Mouse (Mus musculus) embryonic facial prominence, embryonic 10.5 days (tissue): ENCODE results near the gene 1700020D05Rik. TPM values are rescaled to one million over a fixed set of nuclear protein-coding genes. Genes with fewer than 3 reads are reported as not detected.

Experiments
- DNase-seq: peaks from one replicate; pipeline ENCODE4 v3.0.0-alpha.2; 2017; ENCODE audit warnings: low spot score
- H3K27ac ChIP-seq: fragments of 300-500 bp; sonication (generic); replicated peaks from 2 replicates; pipeline ENCODE4 v1.5.1; 2016; ENCODE audit warnings: mild to moderate bottlenecking
- H3K27me3 ChIP-seq: fragments of 300-500 bp; sonication (generic); replicated peaks from 2 replicates; pipeline ENCODE4 v1.6.1; 2016; ENCODE audit warnings: low read depth, mild to moderate bottlenecking; ENCODE audit not compliant: poor library complexity, severe bottlenecking
- H3K36me3 ChIP-seq: fragments of 300-500 bp; sonication (generic); replicated peaks from 2 replicates; pipeline ENCODE4 v1.6.1; 2016; ENCODE audit warnings: mild to moderate bottlenecking, moderate library complexity
- H3K4me1 ChIP-seq: fragments of 300-500 bp; sonication (generic); 2 replicates; pipeline ENCODE4 v1.6.1; 2016
- H3K4me3 ChIP-seq: fragments of 300-500 bp; sonication (generic); 2 replicates; pipeline ENCODE4 v1.5.1; 2016; ENCODE audit warnings: mild to moderate bottlenecking, moderate library complexity
- H3K9me3 ChIP-seq: fragments of 300-500 bp; sonication (generic); 2 replicates; pipeline ENCODE4 v1.6.1; 2016; ENCODE audit warnings: mild to moderate bottlenecking
- WGBS: fragments of 180-500 bp; shearing (Covaris S2); methylation state at CpG from one replicate; pipeline ENCODE4 v1.1.7; 2016; 5-methylcytosine and 5-hydroxymethylcytosine counted together
- polyA plus RNA-seq: library from polyadenylated mRNA; unstranded; fragments of >200 nt; fragmentation: Nextera tagmentation; extraction: Ambion mirVana; gene quantifications from 2 replicates; pipeline ENCODE4 v1.2.1, GENCODE M21; 2016

The 1700020D05Rik gene
- polyA plus RNA-seq, 1 experiment from 2014 or later, result not detected

- Histone ChIP-seq H3K4me3 (peak overlapping the region; percentile 45), H3K9me3 (no peaks in the 10 kb centered on the region), H3K4me1 (peaks cover 25% of the 10 kb centered on the region), H3K36me3 (peaks cover 67% of the 10 kb centered on the region), H3K27me3 (peaks cover 7% of the 10 kb centered on the region), H3K27ac (peak overlapping the region; percentile 84)
- peak; percentile 85 for DNase-seq
- WGBS, result 57% methylated on average over 15 of the region's 15 CpGs
Observed at GRCm38 (mm10) chr19:5463791-5464562, 39.6 kb downstream of the 1700020D05Rik start.

DNA sequence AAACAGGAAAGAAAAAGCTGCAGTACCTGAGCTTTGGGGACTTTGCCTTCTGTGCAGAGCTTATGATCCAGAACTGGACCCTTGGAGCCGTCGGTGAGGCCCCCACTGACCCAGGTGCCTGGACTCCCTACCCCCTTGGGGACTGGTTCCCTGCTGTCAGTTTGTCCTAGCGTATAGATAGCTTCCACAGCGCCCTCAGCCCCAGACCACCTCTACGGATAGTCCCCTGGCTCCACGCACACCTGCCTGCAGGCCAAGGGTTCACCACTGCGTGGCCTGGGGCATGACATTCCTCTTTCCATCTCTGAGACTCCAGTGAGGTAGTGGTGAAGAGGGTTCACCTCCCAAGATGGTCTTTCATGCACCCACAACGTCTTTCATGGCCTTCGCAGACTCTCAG is 40.4 kb downstream of the 1700020D05Rik start:
- Histone ChIP-seq H3K27ac (no peak overlapping the region), H3K27me3 (peaks cover 15% of the 10 kb centered on the region), H3K4me1 (peaks cover 25% of the 10 kb centered on the region), H3K36me3 (peaks cover 61% of the 10 kb centered on the region), H3K4me3 (peak overlapping the region; percentile 24; the same call in 1 of the 2 replicates), H3K9me3 (no peaks in the 10 kb centered on the region)
- 90% methylated on average over 9 of the region's 9 CpGs for WGBS
- no peak for DNase-seq

DNA sequence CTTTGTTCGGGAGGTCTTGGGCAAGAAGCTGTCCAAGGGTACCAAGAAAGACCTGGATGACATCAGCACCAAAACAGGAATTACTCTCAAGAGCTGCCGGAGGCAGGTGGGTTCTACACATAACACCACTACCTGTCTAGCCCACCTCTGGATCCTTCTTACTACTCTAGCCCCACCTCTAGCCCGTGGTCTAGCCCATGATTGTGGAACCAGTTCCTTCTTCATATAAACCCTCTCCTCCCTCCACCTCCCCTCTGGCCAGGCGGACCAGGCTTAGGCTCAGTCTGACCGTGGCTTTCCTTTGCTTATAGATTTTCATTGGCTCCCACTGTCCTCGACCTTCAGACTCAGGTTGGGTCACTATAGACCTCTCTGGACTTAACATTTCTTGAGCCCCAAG is 42.2 kb downstream of the 1700020D05Rik start:
- Histone ChIP-seq H3K4me3 (peak overlapping the region; percentile 83), H3K4me1 (peaks cover 42% of the 10 kb centered on the region), H3K27me3 (peaks cover 18% of the 10 kb centered on the region), H3K27ac (0 out of 2 replicates have a peak overlapping the region, but pooled peaks have one; percentile 86), H3K9me3 (no peaks in the 10 kb centered on the region), H3K36me3 (peaks cover 42% of the 10 kb centered on the region)
- DNase-seq, result no peak
- 89% methylated on average over 6 of the region's 6 CpGs for WGBS

DNA sequence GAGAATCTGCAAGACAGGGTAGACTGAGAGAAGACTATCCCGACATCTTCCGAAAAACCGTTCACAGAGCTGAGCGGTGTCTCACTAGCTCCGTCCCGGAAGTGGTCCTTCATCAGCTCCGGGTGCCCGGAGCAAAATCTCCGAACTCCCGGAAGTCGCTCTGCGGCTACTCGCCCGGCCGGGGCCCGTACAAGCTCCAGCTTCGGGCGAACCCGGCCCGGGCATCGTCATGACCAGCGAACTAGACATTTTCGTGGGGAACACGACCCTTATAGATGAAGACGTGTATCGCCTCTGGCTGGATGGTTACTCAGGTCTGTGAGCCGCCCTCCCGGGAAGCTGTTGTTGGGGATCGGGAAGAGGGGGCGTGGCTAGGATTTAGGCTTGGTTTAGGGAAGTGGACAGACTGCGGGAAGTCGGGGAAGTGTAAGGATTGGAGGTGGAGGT is 43.1 kb downstream of the 1700020D05Rik start, which contains the start of gene Fibp:
TSS of gene Fibp (plus strand) at position 151 of the 447 bp plus-strand sequence.
- H3K36me3 ChIP-seq, result peaks cover 35% of the 10 kb centered on the region
- WGBS, result under 1% methylated on average over 32 of the region's 32 CpGs
- peak; percentile 93 for DNase-seq

GRCm38 (mm10) chr19:5459896-5460295 is 43.7 kb downstream of the 1700020D05Rik start:
- peak overlapping the region; percentile 86 for H3K27ac ChIP-seq
- H3K4me3 ChIP-seq, result peak overlapping the region; percentile 83
- no peaks in the 10 kb centered on the region for H3K9me3 ChIP-seq
- H3K36me3 ChIP-seq, result peaks cover 35% of the 10 kb centered on the region
- H3K27me3 ChIP-seq, result peaks cover 18% of the 10 kb centered on the region
- DNase-seq, result no peak
- 28% methylated on average over 3 of the region's 3 CpGs for WGBS
- peaks cover 57% of the 10 kb centered on the region for H3K4me1 ChIP-seq

More for the DNA sequence above, 43.1 kb downstream of the 1700020D05Rik start, which contains the start of gene Fibp:
- Histone ChIP-seq H3K27ac (peak within 1 kb of the TSS; percentile 86), H3K27me3 (peaks cover 18% of the 10 kb centered on the region), H3K9me3 (no peaks in the 10 kb centered on the region), H3K4me3 (peak within 1 kb of the TSS; percentile 83), H3K4me1 (peaks cover 51% of the 10 kb centered on the region)

- Histone ChIP-seq H3K27me3 (peaks cover 18% of the 10 kb centered on the region), H3K36me3 (peaks cover 35% of the 10 kb centered on the region), H3K4me3 (peak overlapping the region; percentile 29; the same call in 1 of the 2 replicates), H3K27ac (no peak overlapping the region), H3K4me1 (peaks cover 57% of the 10 kb centered on the region), H3K9me3 (no peaks in the 10 kb centered on the region)
- DNase-seq, result no peak
- 69% methylated on average over 7 of the region's 7 CpGs for WGBS
Observed at GRCm38 (mm10) chr19:5459019-5459418, 44.6 kb downstream of the 1700020D05Rik start.

GRCm38 (mm10) chr19:5457746-5458442 is 45.7 kb downstream of the 1700020D05Rik start, which contains the start of gene Ccdc85b:
Gene Ccdc85b (minus strand): TSS chr19:5457894.
- Histone ChIP-seq H3K36me3 (peaks cover 29% of the 10 kb centered on the region), H3K4me1 (peaks cover 52% of the 10 kb centered on the region), H3K4me3 (peak within 1 kb of the TSS; percentile 85), H3K27me3 (peaks cover 18% of the 10 kb centered on the region), H3K9me3 (no peaks in the 10 kb centered on the region), H3K27ac (peak within 1 kb of the TSS; percentile 88)
- DNase-seq, result no peak
- WGBS, result 16% methylated on average over 14 of the region's 14 CpGs

DNA sequence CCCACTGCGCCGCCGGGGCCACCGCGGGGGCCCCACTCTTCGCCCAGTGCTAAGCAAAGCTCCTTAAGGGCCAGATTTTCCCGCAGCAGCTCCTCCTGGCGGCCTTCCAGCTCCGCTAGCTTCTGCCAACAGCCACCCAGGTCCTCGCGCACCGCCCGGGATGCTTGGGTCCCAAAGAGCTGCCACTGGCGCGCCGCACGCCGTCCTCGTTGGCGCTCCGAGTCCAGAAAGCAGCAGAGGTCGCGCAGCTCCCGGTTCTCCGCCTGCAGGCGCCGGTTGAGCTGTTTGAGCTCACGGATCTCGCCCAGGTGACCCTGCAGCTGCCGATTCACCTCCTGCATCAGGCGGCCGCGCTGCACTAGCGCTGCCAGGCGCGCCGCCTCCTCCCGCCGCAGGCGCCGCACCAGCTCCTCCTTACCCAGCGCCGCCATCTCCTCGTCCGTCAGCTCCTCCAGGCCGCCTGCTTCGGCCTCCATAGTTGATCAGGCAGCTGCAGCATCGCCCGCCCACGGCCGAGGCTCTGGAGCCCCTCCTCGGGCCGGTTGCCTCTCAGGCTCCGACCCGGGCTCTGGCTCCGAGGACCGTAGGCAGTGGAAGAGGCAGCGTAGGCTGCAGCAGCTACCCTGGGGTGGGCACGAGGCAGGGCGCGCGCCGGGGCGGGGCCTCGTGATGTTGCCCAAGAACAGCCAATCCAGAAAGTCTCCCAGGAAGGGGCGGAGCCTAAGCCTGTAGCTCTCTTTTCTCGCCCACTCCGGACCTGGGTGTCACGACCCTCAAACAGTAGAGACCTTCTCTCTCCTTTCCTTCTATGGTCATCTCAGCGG is 46.5 kb downstream of the 1700020D05Rik start:
- peaks cover 52% of the 10 kb centered on the region for H3K4me1 ChIP-seq
- H3K9me3 ChIP-seq, result no peaks in the 10 kb centered on the region
- H3K36me3 ChIP-seq, result peaks cover 23% of the 10 kb centered on the region
- H3K4me3 ChIP-seq, result peak overlapping the region; percentile 85
- H3K27ac ChIP-seq, result peak overlapping the region; percentile 88
- DNase-seq, result peak; percentile 96
- peaks cover 18% of the 10 kb centered on the region for H3K27me3 ChIP-seq
- under 1% methylated on average over 70 of the region's 70 CpGs for WGBS

DNA sequence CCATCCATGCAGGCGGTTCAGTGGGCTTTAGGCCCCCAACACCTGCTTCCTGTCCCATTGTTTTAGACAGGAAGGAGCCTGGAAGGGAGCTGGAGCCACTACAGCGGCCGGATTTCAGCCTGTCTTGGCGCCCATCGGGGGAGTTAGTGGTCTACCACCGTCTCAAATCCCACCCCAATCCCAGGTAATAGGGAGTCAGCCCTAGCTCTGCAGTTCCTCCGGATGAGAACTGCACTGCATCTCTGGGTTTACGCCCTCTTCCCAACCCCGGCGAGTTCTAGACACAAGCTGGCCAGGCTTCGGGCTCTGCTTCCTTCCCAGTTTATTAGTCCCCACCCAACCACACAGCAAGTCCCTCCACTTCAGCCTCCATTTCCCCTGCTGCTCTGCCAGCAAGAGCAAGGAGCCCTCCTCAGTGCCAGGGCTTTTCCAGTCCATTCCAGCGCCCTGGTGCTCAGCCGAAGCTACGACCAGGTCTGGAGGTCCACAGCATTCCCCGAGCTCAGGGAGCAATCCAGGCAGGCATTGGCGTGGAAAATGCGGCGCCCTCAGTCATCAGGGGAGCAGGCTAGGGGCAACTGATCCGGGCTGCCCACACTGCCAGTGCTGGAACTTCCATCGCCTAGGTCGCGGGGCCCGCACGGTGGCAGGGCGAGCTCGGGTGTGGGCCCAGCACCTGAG is 47.2 kb downstream of the 1700020D05Rik start:
- DNase-seq, result peak; percentile 32
- Histone ChIP-seq H3K27ac (peak overlapping the region; percentile 88), H3K4me1 (peaks cover 48% of the 10 kb centered on the region), H3K4me3 (peak overlapping the region; percentile 85), H3K36me3 (peaks cover 23% of the 10 kb centered on the region), H3K9me3 (no peaks in the 10 kb centered on the region), H3K27me3 (peaks cover 20% of the 10 kb centered on the region)
- 4% methylated on average over 26 of the region's 26 CpGs for WGBS

DNA sequence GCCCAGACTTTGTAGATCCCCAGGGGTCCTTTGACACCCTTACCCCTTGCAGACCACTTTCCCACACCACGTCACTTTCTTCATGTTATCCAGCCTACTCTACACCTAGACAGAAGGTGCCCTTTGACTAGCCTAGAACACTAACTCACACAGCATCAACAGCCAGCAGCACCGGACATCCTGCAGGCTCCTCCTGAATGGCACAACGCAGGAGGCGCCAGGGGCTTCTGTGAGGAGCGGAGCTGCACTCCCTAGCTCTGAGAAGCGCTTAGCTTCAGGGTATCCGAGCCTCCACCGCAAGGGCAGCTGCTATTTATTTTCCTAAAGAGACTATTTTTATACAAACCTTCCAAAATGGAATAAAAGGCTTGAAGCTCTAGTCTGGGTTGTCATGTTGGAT is 48.0 kb downstream of the 1700020D05Rik start:
- H3K4me3 ChIP-seq, result peak overlapping the region; percentile 85
- WGBS, result 70% methylated on average over 8 of the region's 8 CpGs
- H3K27me3 ChIP-seq, result peaks cover 29% of the 10 kb centered on the region
- no peaks in the 10 kb centered on the region for H3K9me3 ChIP-seq
- peak overlapping the region; percentile 88; the same call in 1 of the 2 replicates for H3K27ac ChIP-seq
- DNase-seq, result no peak
- H3K36me3 ChIP-seq, result peaks cover 23% of the 10 kb centered on the region
- H3K4me1 ChIP-seq, result peaks cover 42% of the 10 kb centered on the region

- peaks cover 41% of the 10 kb centered on the region for H3K4me1 ChIP-seq
- H3K36me3 ChIP-seq, result peaks cover 23% of the 10 kb centered on the region
- 85% methylated on average over 12 of the region's 12 CpGs for WGBS
- peak overlapping the region; percentile 85 for H3K4me3 ChIP-seq
- no peak for DNase-seq
- H3K27ac ChIP-seq, result no peak overlapping the region
- H3K27me3 ChIP-seq, result peaks cover 34% of the 10 kb centered on the region
- H3K9me3 ChIP-seq, result no peaks in the 10 kb centered on the region
Observed at GRCm38 (mm10) chr19:5455037-5455436, 48.5 kb downstream of the 1700020D05Rik start.
